Mouse (Mus musculus): ENCODE results near the gene Fancl. TPM values are rescaled to one million over a fixed set of nuclear protein-coding genes. Genes with fewer than 3 reads are reported as not detected.

The Fancl gene
- polyA plus RNA-seq, 1 experiment from 2014 or later = 14.7 TPM

DNA sequence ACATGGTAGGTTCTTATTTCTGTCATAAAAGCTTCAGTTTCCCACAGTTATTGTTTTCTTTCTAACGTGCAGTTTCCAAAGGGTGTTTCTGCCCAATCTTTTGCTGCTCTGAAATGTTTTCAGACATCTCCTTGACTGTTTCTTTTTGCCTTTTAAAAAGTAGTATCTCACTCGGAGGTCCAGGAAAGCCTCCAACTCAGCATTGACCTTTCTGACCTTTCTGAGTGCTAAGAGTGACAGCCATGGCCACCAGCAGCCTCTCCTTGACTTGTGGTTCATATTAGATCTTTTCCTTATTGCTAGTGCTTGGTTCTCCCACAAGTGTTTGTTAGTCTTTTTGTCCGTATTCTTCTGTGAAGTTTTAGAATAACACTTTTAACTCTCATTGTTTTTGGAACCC is 9.6 kb downstream of the Fancl start:
- no peak overlapping the region for H3K4me2 ChIP-seq (ENCODE audit: low read length)
- no peak overlapping the region for H3K27ac ChIP-seq (ENCODE audit: low read length)
- no peaks in the 10 kb centered on the region for H3K4me1 ChIP-seq (ENCODE audit: control insufficient read depth, insufficient read depth, low read length)
- no peaks in the 10 kb centered on the region for H3K36me3 ChIP-seq (ENCODE audit: control insufficient read depth, insufficient read depth, low read length)
- no peak for ATAC-seq
- H3K4me3 ChIP-seq (ENCODE audit: low read depth, low read length) = no peak overlapping the region
- no peak overlapping the region for H3K9ac ChIP-seq (ENCODE audit: low read depth, low read length)
- 55% methylated on average over 3 of the region's 3 CpGs for WGBS
- H3K27me3 ChIP-seq (ENCODE audit: control insufficient read depth, insufficient read depth, low read depth, low read length) = no peaks in the 10 kb centered on the region
- no peaks in the 10 kb centered on the region for H3K9me3 ChIP-seq (replicated peaks; ENCODE audit: control insufficient read depth, low read length, poor library complexity, severe bottlenecking)

- ATAC-seq = no peak
- Histone ChIP-seq H3K36me3 (ENCODE audit: control insufficient read depth, insufficient read depth, low read length) (no peaks in the 10 kb centered on the region), H3K9ac (ENCODE audit: low read depth, low read length) (no peak overlapping the region), H3K27ac (ENCODE audit: low read length) (no peak overlapping the region), H3K27me3 (ENCODE audit: control insufficient read depth, insufficient read depth, low read depth, low read length) (no peaks in the 10 kb centered on the region), H3K4me2 (ENCODE audit: low read length) (no peak overlapping the region), H3K4me3 (ENCODE audit: low read depth, low read length) (no peak overlapping the region), H3K4me1 (ENCODE audit: control insufficient read depth, insufficient read depth, low read length) (no peaks in the 10 kb centered on the region), H3K9me3 (replicated peaks; ENCODE audit: control insufficient read depth, low read length, poor library complexity, severe bottlenecking) (no peaks in the 10 kb centered on the region)
- WGBS = 96% methylated on average over 3 of the region's 3 CpGs
These were observed 27.0 kb downstream of the Fancl start for GRCm38 (mm10) chr11:26412972-26413371.

DNA sequence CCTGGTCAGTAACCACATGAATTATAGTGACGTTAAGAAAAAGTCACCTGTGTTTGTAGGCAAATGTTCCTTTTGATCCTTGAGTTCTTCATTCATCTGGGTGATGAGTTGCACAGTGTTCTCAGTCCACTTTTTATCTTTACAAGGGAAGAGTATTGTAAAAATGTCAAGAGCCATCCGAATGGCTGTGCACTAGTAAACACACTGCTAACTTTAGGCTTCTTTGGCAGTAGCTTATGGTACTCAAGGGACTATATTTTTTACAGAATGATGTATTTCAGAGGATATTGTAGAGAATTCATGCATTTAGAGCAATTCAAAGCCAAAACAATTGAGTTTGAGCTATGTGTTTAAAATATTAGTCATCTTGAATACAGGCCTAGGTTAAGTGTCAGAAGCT is 35.5 kb downstream of the Fancl start:
- Histone ChIP-seq H3K4me3 (ENCODE audit: low read depth, low read length) (no peak overlapping the region), H3K4me1 (ENCODE audit: control insufficient read depth, insufficient read depth, low read length) (no peaks in the 10 kb centered on the region), H3K27ac (ENCODE audit: low read length) (no peak overlapping the region), H3K4me2 (ENCODE audit: low read length) (no peak overlapping the region), H3K27me3 (ENCODE audit: control insufficient read depth, insufficient read depth, low read depth, low read length) (no peaks in the 10 kb centered on the region), H3K9me3 (replicated peaks; ENCODE audit: control insufficient read depth, low read length, poor library complexity, severe bottlenecking) (no peaks in the 10 kb centered on the region), H3K36me3 (ENCODE audit: control insufficient read depth, insufficient read depth, low read length) (no peaks in the 10 kb centered on the region), H3K9ac (ENCODE audit: low read depth, low read length) (no peak overlapping the region)
- WGBS = 88% methylated on average over 2 of the region's 2 CpGs
- ATAC-seq = no peak

- Histone ChIP-seq H3K9me3 (replicated peaks; ENCODE audit: control insufficient read depth, low read length, poor library complexity, severe bottlenecking) (no peaks in the 10 kb centered on the region), H3K9ac (ENCODE audit: low read depth, low read length) (no peak overlapping the region), H3K4me3 (ENCODE audit: low read depth, low read length) (no peak overlapping the region), H3K36me3 (ENCODE audit: control insufficient read depth, insufficient read depth, low read length) (no peaks in the 10 kb centered on the region), H3K4me2 (ENCODE audit: low read length) (no peak overlapping the region), H3K4me1 (ENCODE audit: control insufficient read depth, insufficient read depth, low read length) (no peaks in the 10 kb centered on the region), H3K27me3 (ENCODE audit: control insufficient read depth, insufficient read depth, low read depth, low read length) (no peaks in the 10 kb centered on the region), H3K27ac (ENCODE audit: low read length) (no peak overlapping the region)
- no peak for ATAC-seq
These were observed 48.3 kb downstream of the Fancl start for GRCm38 (mm10) chr11:26434229-26434628.

- Histone ChIP-seq H3K36me3 (ENCODE audit: control insufficient read depth, insufficient read depth, low read length) (no peaks in the 10 kb centered on the region), H3K27me3 (ENCODE audit: control insufficient read depth, insufficient read depth, low read depth, low read length) (no peaks in the 10 kb centered on the region), H3K4me2 (ENCODE audit: low read length) (peak overlapping the region; percentile 14; the same call in 1 of the 2 replicates), H3K4me1 (ENCODE audit: control insufficient read depth, insufficient read depth, low read length) (no peaks in the 10 kb centered on the region), H3K4me3 (ENCODE audit: low read depth, low read length) (no peak overlapping the region), H3K27ac (ENCODE audit: low read length) (0 out of 2 replicates have a peak overlapping the region, but pooled peaks have one; percentile 22), H3K9me3 (replicated peaks; ENCODE audit: control insufficient read depth, low read length, poor library complexity, severe bottlenecking) (no peaks in the 10 kb centered on the region), H3K9ac (ENCODE audit: low read depth, low read length) (no peak overlapping the region)
- WGBS = 67% methylated on average over 13 of the region's 13 CpGs
- peak; percentile 84 for ATAC-seq
These were observed 51.9 kb downstream of the Fancl start for GRCm38 (mm10) chr11:26437818-26438217.

DNA sequence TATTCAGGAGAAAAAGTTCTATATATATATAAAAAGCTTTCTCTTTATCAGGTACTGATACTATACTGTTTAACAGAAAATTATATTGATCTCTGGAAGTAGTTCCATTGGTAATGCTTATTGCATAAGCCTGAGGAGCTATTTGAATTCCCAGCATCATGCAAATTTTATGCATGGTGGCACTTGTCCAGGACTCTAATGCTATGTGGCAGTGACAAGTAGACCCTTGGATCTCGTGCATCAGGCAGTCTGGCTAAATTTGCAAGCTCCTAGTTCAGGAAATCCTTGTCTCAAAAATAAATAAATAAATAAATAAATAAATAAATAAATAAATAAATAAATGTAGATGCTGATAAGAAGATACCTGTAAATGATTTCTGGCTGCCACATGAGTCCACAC is 55.2 kb downstream of the Fancl start:
- WGBS = 42% methylated on average over 1 of the region's 1 CpGs
- Histone ChIP-seq H3K9me3 (replicated peaks; ENCODE audit: control insufficient read depth, low read length, poor library complexity, severe bottlenecking) (no peaks in the 10 kb centered on the region), H3K4me3 (ENCODE audit: low read depth, low read length) (no peak overlapping the region), H3K36me3 (ENCODE audit: control insufficient read depth, insufficient read depth, low read length) (no peaks in the 10 kb centered on the region), H3K4me1 (ENCODE audit: control insufficient read depth, insufficient read depth, low read length) (no peaks in the 10 kb centered on the region), H3K4me2 (ENCODE audit: low read length) (no peak overlapping the region), H3K27ac (ENCODE audit: low read length) (no peak overlapping the region), H3K27me3 (ENCODE audit: control insufficient read depth, insufficient read depth, low read depth, low read length) (no peaks in the 10 kb centered on the region), H3K9ac (ENCODE audit: low read depth, low read length) (no peak overlapping the region)
- no peak for ATAC-seq

DNA sequence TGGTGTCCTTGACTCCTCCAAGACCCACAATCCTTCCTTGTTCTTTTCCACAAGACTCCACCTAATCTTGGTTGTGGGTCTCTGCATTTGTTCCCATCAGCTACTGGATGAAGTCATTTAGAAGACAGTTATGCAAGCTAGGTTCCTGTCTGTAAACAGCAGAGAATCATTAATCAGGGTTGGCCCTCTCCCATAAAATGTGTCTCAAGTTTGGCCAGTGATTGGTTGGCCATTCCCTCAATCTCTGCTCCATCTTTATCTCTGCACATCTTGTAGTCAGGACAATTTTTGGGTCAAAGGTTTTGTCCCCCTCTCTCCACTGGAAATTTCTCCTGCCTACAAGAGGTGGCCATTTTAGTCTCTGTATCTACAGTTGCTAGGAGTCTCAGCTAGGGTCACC is 58.4 kb downstream of the Fancl start:
- Histone ChIP-seq H3K27ac (ENCODE audit: low read length) (no peak overlapping the region), H3K4me3 (ENCODE audit: low read depth, low read length) (no peak overlapping the region), H3K36me3 (ENCODE audit: control insufficient read depth, insufficient read depth, low read length) (no peaks in the 10 kb centered on the region), H3K9me3 (replicated peaks; ENCODE audit: control insufficient read depth, low read length, poor library complexity, severe bottlenecking) (no peaks in the 10 kb centered on the region), H3K4me1 (ENCODE audit: control insufficient read depth, insufficient read depth, low read length) (no peaks in the 10 kb centered on the region), H3K9ac (ENCODE audit: low read depth, low read length) (no peak overlapping the region), H3K27me3 (ENCODE audit: control insufficient read depth, insufficient read depth, low read depth, low read length) (no peaks in the 10 kb centered on the region), H3K4me2 (ENCODE audit: low read length) (no peak overlapping the region)
- no peak for ATAC-seq

- no peak overlapping the region for H3K4me3 ChIP-seq (ENCODE audit: low read depth, low read length)
- WGBS = 96% methylated on average over 3 of the region's 3 CpGs
- no peaks in the 10 kb centered on the region for H3K27me3 ChIP-seq (ENCODE audit: control insufficient read depth, insufficient read depth, low read depth, low read length)
- H3K9me3 ChIP-seq (replicated peaks; ENCODE audit: control insufficient read depth, low read length, poor library complexity, severe bottlenecking) = no peaks in the 10 kb centered on the region
- no peaks in the 10 kb centered on the region for H3K36me3 ChIP-seq (ENCODE audit: control insufficient read depth, insufficient read depth, low read length)
- no peaks in the 10 kb centered on the region for H3K4me1 ChIP-seq (ENCODE audit: control insufficient read depth, insufficient read depth, low read length)
- H3K4me2 ChIP-seq (ENCODE audit: low read length) = no peak overlapping the region
- no peak overlapping the region for H3K9ac ChIP-seq (ENCODE audit: low read depth, low read length)
- no peak for ATAC-seq
- no peak overlapping the region for H3K27ac ChIP-seq (ENCODE audit: low read length)
These were observed 63.9 kb downstream of the Fancl start for GRCm38 (mm10) chr11:26449789-26450188.

DNA sequence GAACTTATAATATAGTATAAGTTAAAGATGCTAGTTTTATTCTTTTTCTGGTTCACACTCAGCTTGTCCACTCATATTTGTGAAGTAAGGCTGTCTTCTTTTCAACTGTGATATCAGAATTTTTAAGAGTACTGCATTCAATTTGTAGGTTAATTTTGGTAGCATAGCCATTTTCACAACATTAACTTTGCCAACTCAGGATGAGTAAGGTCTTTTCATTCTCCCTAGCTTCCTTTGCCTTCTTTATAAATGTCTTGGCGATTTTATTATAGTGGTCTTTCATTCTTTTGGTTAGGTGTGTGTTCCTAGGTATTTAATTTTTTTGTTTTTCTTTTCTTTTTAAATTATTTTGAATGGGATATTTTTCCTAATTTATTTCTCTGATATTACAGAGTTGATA is 64.7 kb downstream of the Fancl start:
- Histone ChIP-seq H3K4me1 (ENCODE audit: control insufficient read depth, insufficient read depth, low read length) (no peaks in the 10 kb centered on the region), H3K36me3 (ENCODE audit: control insufficient read depth, insufficient read depth, low read length) (no peaks in the 10 kb centered on the region), H3K9me3 (replicated peaks; ENCODE audit: control insufficient read depth, low read length, poor library complexity, severe bottlenecking) (no peaks in the 10 kb centered on the region), H3K4me3 (ENCODE audit: low read depth, low read length) (no peak overlapping the region), H3K27ac (ENCODE audit: low read length) (no peak overlapping the region), H3K27me3 (ENCODE audit: control insufficient read depth, insufficient read depth, low read depth, low read length) (no peaks in the 10 kb centered on the region), H3K9ac (ENCODE audit: low read depth, low read length) (no peak overlapping the region), H3K4me2 (ENCODE audit: low read length) (no peak overlapping the region)
- WGBS = 95% methylated on average over 1 of the region's 1 CpGs
- no peak for ATAC-seq

GRCm38 (mm10) chr11:26451228-26451627 is 65.3 kb downstream of the Fancl start:
- H3K4me2 ChIP-seq (ENCODE audit: low read length) = no peak overlapping the region
- 82% methylated on average over 2 of the region's 2 CpGs for WGBS
- H3K9ac ChIP-seq (ENCODE audit: low read depth, low read length) = no peak overlapping the region
- no peaks in the 10 kb centered on the region for H3K4me1 ChIP-seq (ENCODE audit: control insufficient read depth, insufficient read depth, low read length)
- H3K4me3 ChIP-seq (ENCODE audit: low read depth, low read length) = no peak overlapping the region
- no peak for ATAC-seq
- H3K27ac ChIP-seq (ENCODE audit: low read length) = no peak overlapping the region
- no peaks in the 10 kb centered on the region for H3K9me3 ChIP-seq (replicated peaks; ENCODE audit: control insufficient read depth, low read length, poor library complexity, severe bottlenecking)
- no peaks in the 10 kb centered on the region for H3K27me3 ChIP-seq (ENCODE audit: control insufficient read depth, insufficient read depth, low read depth, low read length)
- no peaks in the 10 kb centered on the region for H3K36me3 ChIP-seq (ENCODE audit: control insufficient read depth, insufficient read depth, low read length)
